Mouse (Mus musculus) MEL (cell line): ENCODE results near the gene Ezr.

Source experiments
- CTCF ChIP-seq, 3 experiments: IDR thresholded peaks in 2 of 3; conservative IDR thresholded peaks in 1 of 3; 2 replicates each; pipeline ENCODE4 v1.5.1; 2011 to 2012; ENCODE audit warnings: low read length in 3 of 3, low read depth in 2 of 3, mild to moderate bottlenecking in 2 of 3, improper control_type of control experiment in 1 of 3, inconsistent platforms in 1 of 3, mixed read lengths in 1 of 3, moderate library complexity in 1 of 3; ENCODE audit not compliant: control insufficient read depth in 1 of 3, insufficient read depth in 1 of 3, poor library complexity in 1 of 3, severe bottlenecking in 1 of 3
- POLR2A ChIP-seq, 2 experiments: IDR thresholded peaks; 2 replicates each; pipeline ENCODE4 v1.6.1; 2011 to 2012; ENCODE audit warnings: low read length in 2 of 2, mild to moderate bottlenecking in 2 of 2, control low read depth in 1 of 2, improper control_type of control experiment in 1 of 2, low read depth in 1 of 2, moderate library complexity in 1 of 2; ENCODE audit not compliant: control insufficient read depth in 1 of 2, insufficient read depth in 1 of 2, poor library complexity in 1 of 2

GRCm38 (mm10) chr17:6768301-6768788, 14.2 kb downstream of the Ezr start:
- TF ChIP-seq POLR2A (IDR thresholded peaks at IDR 0.05; ENCODE audit: control insufficient read depth in 1 of 2, insufficient read depth in 1 of 2, low read depth in 1 of 2, low read length in 2 of 2, poor library complexity in 1 of 2) = no peak
- TF ChIP-seq CTCF (IDR thresholded peaks at IDR 0.05 in 2 of 3, conservative IDR thresholded peaks at IDR 0.05 in 1 of 3; ENCODE audit: control insufficient read depth in 1 of 3, insufficient read depth in 1 of 3, low read depth in 2 of 3, low read length in 3 of 3, poor library complexity in 1 of 3, severe bottlenecking in 1 of 3) = no peak
